Mouse (Mus musculus) heart, embryonic 10.5 days (tissue): ENCODE measurements around the gene Flnb. TPM values are rescaled to one million over a fixed set of nuclear protein-coding genes. Genes with fewer than 3 reads are reported as not detected.
A peak's percentile ranks its signal among the peaks of the same experiment; 100 is the strongest.

Experiments
- DNase-seq: peaks from one replicate; pipeline ENCODE4 v3.0.0-alpha.2; 2017; ENCODE audit warnings: low spot score
- H3K27ac ChIP-seq: fragments of 300-500 bp; sonication (generic); 2 replicates; pipeline ENCODE4 v1.5.1; 2016; ENCODE audit warnings: mild to moderate bottlenecking
- H3K27me3 ChIP-seq: fragments of 300-500 bp; sonication (generic); 2 replicates; pipeline ENCODE4 v1.6.1; 2016; ENCODE audit warnings: mild to moderate bottlenecking; ENCODE audit not compliant: poor library complexity, insufficient read depth, severe bottlenecking
- H3K36me3 ChIP-seq: fragments of 300-500 bp; sonication (generic); 2 replicates; pipeline ENCODE4 v1.6.1; 2016; ENCODE audit warnings: mild to moderate bottlenecking, moderate library complexity
- H3K4me1 ChIP-seq: fragments of 300-500 bp; sonication (generic); 2 replicates; pipeline ENCODE4 v1.6.1; 2016; ENCODE audit warnings: mild to moderate bottlenecking
- H3K4me3 ChIP-seq: fragments of 300-500 bp; sonication (generic); 2 replicates; pipeline ENCODE4 v1.5.1; 2016; ENCODE audit warnings: mild to moderate bottlenecking, moderate library complexity
- H3K9me3 ChIP-seq: fragments of 300-500 bp; sonication (generic); 2 replicates; pipeline ENCODE4 v1.6.1; 2016; ENCODE audit warnings: mild to moderate bottlenecking, moderate library complexity
- whole genome bisulfite sequencing: fragments of 180-500 bp; shearing (Covaris S2); methylation state at CpG from one replicate; pipeline ENCODE4 v1.1.7; 2016; 5-methylcytosine and 5-hydroxymethylcytosine counted together
- polyA plus RNA-seq: library from polyadenylated mRNA; unstranded; fragments of >200 nt; fragmentation: Nextera tagmentation; extraction: Ambion mirVana; gene quantifications from 2 replicates; pipeline ENCODE4 v1.2.1, GENCODE M21; 2016

Gene Flnb
- polyA plus RNA-seq, 1 experiment from 2014 or later: 18.5 TPM

- no peaks in the 10 kb centered on the region for H3K9me3 ChIP-seq
Observed at GRCm38 (mm10) chr14:7954071-7954471, 136.3 kb downstream of the Flnb start.

GRCm38 (mm10) chr14:7956427-7956826, 138.7 kb downstream of the Flnb start:
- no peaks in the 10 kb centered on the region for H3K27me3 ChIP-seq
- H3K4me3 ChIP-seq: no peak overlapping the region
- H3K9me3 ChIP-seq: no peaks in the 10 kb centered on the region
- H3K27ac ChIP-seq: peak overlapping the region; percentile 18; the same call in 1 of the 2 replicates
- peaks cover 3% of the 10 kb centered on the region; the same call in 1 of the 2 replicates for H3K36me3 ChIP-seq
- peaks cover 66% of the 10 kb centered on the region for H3K4me1 ChIP-seq
- no peak for DNase-seq
- WGBS: 70% methylated on average over 10 of the region's 10 CpGs

More at GRCm38 (mm10) chr14:7954071-7954471, 136.3 kb downstream of the Flnb start:
- 22% methylated on average over 6 of the region's 6 CpGs for WGBS
- H3K27me3 ChIP-seq: no peaks in the 10 kb centered on the region
- peak overlapping the region; percentile 89 for H3K27ac ChIP-seq
- DNase-seq: no peak
- peaks cover 26% of the 10 kb centered on the region for H3K36me3 ChIP-seq
- H3K4me3 ChIP-seq: no peak overlapping the region
- H3K4me1 ChIP-seq: peaks cover 58% of the 10 kb centered on the region

- Histone ChIP-seq H3K9me3 (no peaks in the 10 kb centered on the region), H3K4me3 (no peak within 1 kb of the TSS), H3K27me3 (no peaks in the 10 kb centered on the region), H3K27ac (peak within 1 kb of the TSS; percentile 63), H3K4me1 (peaks cover 62% of the 10 kb centered on the region), H3K36me3 (no peaks in the 10 kb centered on the region)
- no peak for DNase-seq
- 46% methylated on average over 9 of the region's 9 CpGs for WGBS
Observed at GRCm38 (mm10) chr14:7957049-7957448, 139.3 kb downstream of the Flnb start, which contains the start of gene Gm45521. Gene Gm45521 (plus strand): TSS chr14:7957288.

DNA sequence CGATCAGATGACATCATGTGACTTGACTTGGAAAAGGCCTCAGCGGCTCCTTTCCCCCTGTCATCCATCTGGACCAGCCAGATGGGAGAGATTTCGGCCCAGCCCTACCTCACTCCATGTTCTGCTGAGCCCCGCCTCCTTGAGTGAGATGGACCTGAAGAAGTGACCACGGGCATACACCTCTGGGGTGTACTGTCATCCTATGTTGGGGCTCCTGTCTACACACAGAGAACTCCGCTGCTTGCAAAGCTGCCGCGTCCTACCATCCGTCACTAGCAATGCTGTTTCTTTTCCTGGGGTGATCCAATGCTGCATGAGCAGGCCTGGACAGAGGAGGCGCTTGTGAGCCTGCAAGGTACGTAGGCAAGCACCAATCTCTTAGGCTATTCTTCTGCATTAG, 142.9 kb downstream of the Flnb start:
- WGBS: 52% methylated on average over 11 of the region's 11 CpGs
- Histone ChIP-seq H3K27ac (no peak overlapping the region), H3K27me3 (no peaks in the 10 kb centered on the region), H3K4me1 (peaks cover 31% of the 10 kb centered on the region), H3K4me3 (no peak overlapping the region), H3K36me3 (no peaks in the 10 kb centered on the region), H3K9me3 (no peaks in the 10 kb centered on the region)
- no peak for DNase-seq

DNA sequence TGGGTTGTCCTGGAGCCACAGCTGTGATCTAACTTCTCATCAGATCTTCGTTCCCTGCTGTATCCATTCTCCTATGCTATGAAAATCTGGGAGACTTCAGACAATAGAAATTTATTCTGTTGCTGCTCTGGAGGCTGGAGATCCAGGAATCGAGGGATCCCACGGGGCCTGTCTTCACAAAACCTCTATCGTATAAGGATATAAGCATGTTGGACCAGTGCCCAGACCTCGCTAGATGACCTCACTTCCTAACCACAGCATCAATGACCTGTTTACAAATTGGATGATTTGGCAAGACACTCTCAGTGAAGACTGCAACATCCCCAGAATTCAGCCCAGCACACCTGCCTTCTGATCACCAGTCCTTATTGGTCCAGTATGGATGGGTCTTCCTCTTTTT, 144.0 kb downstream of the Flnb start:
- 65% methylated on average over 5 of the region's 5 CpGs for WGBS
- no peak overlapping the region for H3K27ac ChIP-seq
- H3K4me1 ChIP-seq: peaks cover 23% of the 10 kb centered on the region
- no peaks in the 10 kb centered on the region for H3K27me3 ChIP-seq
- no peak overlapping the region for H3K4me3 ChIP-seq
- DNase-seq: no peak
- H3K36me3 ChIP-seq: no peaks in the 10 kb centered on the region
- no peaks in the 10 kb centered on the region for H3K9me3 ChIP-seq

DNA sequence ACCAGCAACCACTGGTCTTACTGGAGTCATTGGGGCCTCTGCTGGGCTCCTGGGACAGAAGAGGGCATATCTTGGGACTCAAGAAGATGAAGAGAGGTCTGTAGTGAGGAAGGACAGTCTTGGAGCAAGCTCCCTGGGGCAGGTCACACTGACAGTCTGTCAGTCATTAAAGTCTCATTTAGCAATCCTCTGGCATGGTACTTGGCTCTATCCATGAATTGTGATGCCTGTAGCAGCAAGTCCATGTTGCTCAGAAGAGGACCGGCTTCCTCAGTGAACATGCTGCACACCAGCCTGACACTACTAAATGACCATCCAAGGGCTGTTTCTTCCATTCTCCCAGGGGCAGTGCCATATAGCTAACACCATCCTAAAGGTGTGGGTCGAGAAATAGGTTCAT, 144.9 kb downstream of the Flnb start:
- no peak overlapping the region for H3K4me3 ChIP-seq
- no peak for DNase-seq
- WGBS: 73% methylated on average over 2 of the region's 2 CpGs
- H3K27me3 ChIP-seq: no peaks in the 10 kb centered on the region
- H3K36me3 ChIP-seq: no peaks in the 10 kb centered on the region
- no peak overlapping the region for H3K27ac ChIP-seq
- no peaks in the 10 kb centered on the region for H3K9me3 ChIP-seq
- H3K4me1 ChIP-seq: peaks cover 14% of the 10 kb centered on the region

- 51% methylated on average over 7 of the region's 7 CpGs for WGBS
- H3K4me3 ChIP-seq: no peak overlapping the region
- no peaks in the 10 kb centered on the region for H3K27me3 ChIP-seq
- no peak overlapping the region for H3K27ac ChIP-seq
- H3K4me1 ChIP-seq: peaks cover 12% of the 10 kb centered on the region; the same call in 1 of the 2 replicates
- no peaks in the 10 kb centered on the region for H3K9me3 ChIP-seq
- H3K36me3 ChIP-seq: no peaks in the 10 kb centered on the region
- DNase-seq: no peak
Observed at GRCm38 (mm10) chr14:7963160-7963559, 145.4 kb downstream of the Flnb start.

- 52% methylated on average over 11 of the region's 11 CpGs for WGBS
- Histone ChIP-seq H3K9me3 (no peaks in the 10 kb centered on the region), H3K27ac (no peak overlapping the region), H3K4me1 (peaks cover 7% of the 10 kb centered on the region; the same call in 1 of the 2 replicates), H3K4me3 (no peak overlapping the region), H3K27me3 (no peaks in the 10 kb centered on the region), H3K36me3 (no peaks in the 10 kb centered on the region)
- no peak for DNase-seq
Observed at GRCm38 (mm10) chr14:7964219-7964889, 146.6 kb downstream of the Flnb start.

- Histone ChIP-seq H3K27ac (no peak overlapping the region), H3K36me3 (no peaks in the 10 kb centered on the region), H3K27me3 (no peaks in the 10 kb centered on the region), H3K4me3 (no peak overlapping the region), H3K4me1 (no peaks in the 10 kb centered on the region), H3K9me3 (no peaks in the 10 kb centered on the region)
- 66% methylated on average over 10 of the region's 10 CpGs for WGBS
- no peak for DNase-seq
Observed at GRCm38 (mm10) chr14:7971889-7972493, 154.2 kb downstream of the Flnb start.

- no peaks in the 10 kb centered on the region for H3K36me3 ChIP-seq
- no peak overlapping the region for H3K4me3 ChIP-seq
- no peak for DNase-seq
- WGBS: 74% methylated on average over 1 of the region's 1 CpGs
- no peaks in the 10 kb centered on the region for H3K9me3 ChIP-seq
- H3K4me1 ChIP-seq: no peaks in the 10 kb centered on the region
- no peaks in the 10 kb centered on the region for H3K27me3 ChIP-seq
- no peak overlapping the region for H3K27ac ChIP-seq
Observed at GRCm38 (mm10) chr14:7974643-7975042, 156.9 kb downstream of the Flnb start.

GRCm38 (mm10) chr14:7975177-7975576, 157.4 kb downstream of the Flnb start:
- Histone ChIP-seq H3K4me3 (no peak overlapping the region), H3K4me1 (no peaks in the 10 kb centered on the region), H3K36me3 (no peaks in the 10 kb centered on the region), H3K27me3 (no peaks in the 10 kb centered on the region), H3K9me3 (no peaks in the 10 kb centered on the region), H3K27ac (no peak overlapping the region)
- 83% methylated on average over 6 of the region's 6 CpGs for WGBS
- DNase-seq: no peak

- no peak overlapping the region for H3K27ac ChIP-seq
- H3K27me3 ChIP-seq: no peaks in the 10 kb centered on the region
- H3K36me3 ChIP-seq: no peaks in the 10 kb centered on the region
- 90% methylated on average over 1 of the region's 1 CpGs for WGBS
- no peaks in the 10 kb centered on the region for H3K9me3 ChIP-seq
- no peak for DNase-seq
- H3K4me1 ChIP-seq: no peaks in the 10 kb centered on the region
- no peak overlapping the region for H3K4me3 ChIP-seq
Observed at GRCm38 (mm10) chr14:7977471-7977870, 159.7 kb downstream of the Flnb start.

GRCm38 (mm10) chr14:7978183-7978582, 160.4 kb downstream of the Flnb start:
- no peak for DNase-seq
- no peak overlapping the region for H3K27ac ChIP-seq
- H3K9me3 ChIP-seq: no peaks in the 10 kb centered on the region
- H3K27me3 ChIP-seq: no peaks in the 10 kb centered on the region
- H3K4me1 ChIP-seq: peaks cover 2% of the 10 kb centered on the region; the same call in 1 of the 2 replicates
- WGBS: 84% methylated on average over 1 of the region's 1 CpGs
- H3K4me3 ChIP-seq: no peak overlapping the region
- H3K36me3 ChIP-seq: no peaks in the 10 kb centered on the region
